Mouse (Mus musculus) thymus, postnatal 14 days (tissue): Measurements from ENCODE around the gene Olfr464.

Experiments used
- DNase-seq: peaks from one replicate; pipeline ENCODE4 v3.0.0; 2021

Olfr464 gene

DNA sequence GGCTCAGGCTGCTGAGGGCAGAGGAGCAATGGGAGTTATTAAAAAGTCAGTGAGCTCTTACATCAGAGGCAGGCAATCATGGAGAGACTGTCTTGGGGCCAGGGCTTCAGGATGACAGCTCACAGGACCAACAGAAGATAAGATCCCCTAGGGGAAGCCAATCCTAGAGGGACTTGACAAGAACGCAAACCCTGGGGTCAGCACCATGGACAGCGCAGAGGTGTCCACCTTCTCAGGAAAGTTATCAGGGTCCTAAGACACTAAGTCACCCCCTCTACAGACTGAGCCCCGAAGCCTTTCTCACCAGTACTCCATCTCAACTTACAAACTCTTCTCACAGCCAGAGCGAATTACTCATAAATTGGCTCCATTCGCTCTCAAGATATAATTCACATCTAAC is at the start of gene Olfr464:
Olfr464 (minus strand) TSS at position 2 of the 400 bp plus-strand sequence.
- peak; percentile 48 for DNase-seq

DNA sequence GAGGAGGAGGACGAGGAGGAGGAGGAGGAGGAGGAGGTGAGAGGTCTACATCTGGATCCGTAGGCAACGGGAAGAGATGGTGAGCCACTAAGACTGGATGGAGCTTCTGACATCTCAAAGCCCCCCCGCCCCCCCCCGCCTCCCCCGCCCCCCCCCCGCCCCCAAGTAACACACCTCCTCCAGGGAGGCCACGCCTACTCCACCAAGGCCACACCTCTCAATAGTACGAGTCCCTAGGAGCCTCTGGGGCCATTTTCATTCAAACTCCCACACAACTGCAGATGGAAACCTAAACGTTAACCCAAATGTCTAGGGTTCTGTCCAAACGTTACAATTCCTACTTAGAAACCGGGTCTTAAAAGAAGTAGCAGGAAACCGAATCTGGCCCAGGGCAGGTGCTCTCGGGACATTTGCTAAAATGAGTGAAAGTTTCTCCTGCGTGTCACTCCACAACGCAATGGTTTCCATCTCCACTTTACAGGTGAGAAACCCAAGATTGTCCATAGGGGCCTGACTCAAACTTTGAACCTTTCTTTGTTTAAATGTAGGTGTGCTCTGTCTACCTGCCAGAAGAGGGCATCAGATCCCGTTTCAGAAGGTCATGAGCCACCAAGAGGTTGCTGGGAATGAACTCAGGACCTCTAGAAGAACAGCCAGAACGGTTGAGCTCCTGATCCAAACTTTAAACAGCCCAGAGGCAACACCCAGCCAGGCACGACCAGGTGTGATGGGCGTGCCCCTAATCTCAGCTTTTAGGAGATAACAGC is 47.8 kb upstream of the Olfr464 start:
- peak; percentile 39 for DNase-seq

DNA sequence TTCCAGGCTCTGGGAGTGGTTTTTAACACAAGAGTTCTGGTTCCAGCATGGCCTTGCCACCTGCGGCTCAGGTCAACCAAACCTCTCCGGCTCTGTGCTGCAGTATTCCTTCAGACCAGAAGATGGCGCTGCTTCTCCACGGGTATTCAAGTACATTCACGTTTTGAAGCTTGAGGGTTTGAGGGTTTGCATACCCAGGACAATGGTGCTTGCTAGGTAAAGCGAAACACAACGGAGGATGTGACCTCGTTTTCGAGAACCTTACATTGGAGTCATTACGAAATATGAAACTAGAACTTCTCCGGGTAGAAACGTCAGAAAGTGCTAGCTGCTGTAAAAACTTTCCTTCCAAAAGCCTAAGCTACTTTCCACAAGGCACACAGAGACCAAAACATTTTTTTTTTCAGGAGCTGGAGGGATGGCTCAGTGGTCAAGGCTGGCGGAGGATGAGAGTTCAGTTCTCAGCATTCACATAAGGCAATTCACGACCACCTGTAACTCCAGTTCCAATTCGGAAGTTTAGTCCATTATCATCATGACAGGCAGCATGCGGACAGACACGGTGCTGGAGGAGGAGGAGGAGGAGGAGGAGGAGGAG is 47.0 kb upstream of the Olfr464 start:
- peak; percentile 90 for DNase-seq

DNA sequence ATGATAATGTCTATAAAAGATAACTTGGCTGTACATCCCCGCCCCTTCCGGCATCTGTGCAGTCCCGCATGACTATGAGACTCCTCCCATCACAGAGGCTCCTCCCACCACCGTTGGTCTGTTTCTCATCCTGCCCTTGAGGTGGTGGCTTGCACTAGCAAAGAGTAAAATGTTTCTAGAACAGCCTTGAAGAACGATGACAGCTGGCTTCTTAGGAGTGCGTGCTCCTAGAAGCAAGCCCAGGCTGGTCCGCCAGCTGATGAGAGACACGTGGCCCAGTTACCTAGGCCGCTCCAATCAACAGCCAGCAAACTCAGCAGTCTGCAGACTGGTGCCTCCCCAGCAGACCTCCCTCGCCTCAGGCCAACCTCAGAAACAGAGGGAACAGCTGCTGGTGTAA is 45.4 kb upstream of the Olfr464 start:
- DNase-seq = peak; percentile 28

DNA sequence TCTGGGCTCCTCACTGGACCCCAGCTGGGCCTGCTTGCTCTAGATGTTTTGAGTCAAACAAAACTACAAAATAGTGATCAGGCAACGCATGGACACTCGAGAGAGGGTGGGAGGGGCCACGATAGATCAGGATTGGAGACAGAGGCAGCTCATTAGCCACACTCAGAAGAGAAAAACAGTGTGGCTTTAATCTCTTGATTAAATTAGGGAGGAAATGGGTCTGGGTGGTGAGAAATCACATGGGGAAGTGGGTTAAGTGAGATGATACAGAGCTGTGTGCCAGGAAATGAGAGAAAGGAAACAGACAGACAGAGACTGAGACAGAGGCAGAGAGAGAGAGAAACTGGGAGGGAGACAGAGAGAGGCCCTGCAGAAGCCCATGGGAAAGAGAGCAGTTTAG is 44.5 kb upstream of the Olfr464 start:
- DNase-seq = no peak

DNA sequence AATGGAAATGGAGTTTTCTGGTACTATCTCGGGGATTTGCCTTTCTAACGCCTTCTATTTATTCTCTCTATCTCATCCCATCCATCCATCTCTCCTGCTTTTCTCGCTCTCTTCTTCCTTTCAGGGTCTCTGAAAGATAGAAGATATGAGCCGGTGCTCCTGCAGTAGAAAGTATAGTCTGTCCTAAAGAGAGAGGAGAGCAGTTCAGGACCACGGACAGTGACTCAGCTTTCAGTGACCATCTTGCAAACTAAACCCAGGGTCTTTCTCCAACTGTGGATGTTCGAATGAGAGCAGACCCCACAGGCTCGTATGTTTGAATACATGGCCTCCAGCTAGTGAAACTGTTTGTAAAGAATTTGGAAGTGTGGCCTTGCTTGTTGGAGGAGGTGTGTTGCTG is 36.3 kb upstream of the Olfr464 start:
- no peak for DNase-seq

DNA sequence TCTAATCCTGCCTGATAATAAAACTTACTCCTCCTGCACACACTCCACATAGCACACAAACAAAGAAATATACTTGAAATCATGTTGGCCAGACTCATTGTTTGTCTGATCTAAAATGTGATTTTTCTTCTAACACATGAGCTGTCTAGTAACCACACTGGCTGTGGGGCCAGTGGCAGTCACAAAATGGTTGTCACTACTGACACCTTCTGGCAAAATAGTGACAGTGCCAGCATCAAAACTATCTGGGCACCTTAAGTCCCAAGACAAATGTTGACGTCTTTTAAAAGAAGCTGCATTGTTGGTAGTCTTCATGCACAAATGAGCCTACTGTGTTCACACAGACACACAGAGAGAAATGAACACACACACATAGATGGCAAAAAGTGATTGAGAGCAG is 34.4 kb upstream of the Olfr464 start:
- peak; percentile 12 for DNase-seq

DNA sequence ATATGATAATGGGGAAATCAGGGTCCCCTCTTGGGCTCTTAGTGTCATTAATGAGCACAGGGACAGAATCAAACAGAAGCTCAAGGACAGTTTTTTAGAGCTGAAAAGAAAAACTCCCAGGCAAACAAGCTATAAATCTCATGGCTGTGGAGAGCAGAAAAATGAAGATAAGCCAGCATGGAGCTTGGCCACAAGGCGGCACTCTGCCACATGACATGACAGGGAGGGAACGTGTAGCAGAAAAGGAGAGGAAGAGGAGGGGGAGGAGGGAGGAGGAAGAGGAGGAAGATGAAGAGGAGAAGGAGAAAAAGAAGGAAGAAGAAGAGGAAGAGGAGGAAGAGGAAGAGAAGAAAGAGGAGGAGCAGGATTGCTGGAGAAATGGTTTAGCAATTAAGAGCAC is 29.2 kb upstream of the Olfr464 start:
- no peak for DNase-seq

DNA sequence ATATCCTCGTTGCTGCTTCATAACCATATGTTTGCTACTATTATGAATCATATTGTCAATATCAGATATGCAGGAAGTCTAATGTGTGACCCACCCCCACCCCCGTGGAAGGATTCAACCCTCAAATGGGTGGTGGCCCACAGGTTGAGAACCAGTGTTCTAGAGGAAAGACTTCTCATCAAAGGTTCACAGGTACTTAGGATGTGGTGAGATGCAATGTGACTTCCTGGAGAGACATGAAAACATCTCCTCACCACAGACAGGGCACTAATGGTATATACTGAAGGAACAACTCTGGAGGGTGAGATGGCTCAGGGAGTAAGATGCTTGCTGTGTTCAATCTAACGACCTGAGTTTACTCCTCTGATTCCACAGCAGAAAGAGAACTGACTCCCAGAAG is 14.7 kb upstream of the Olfr464 start:
- peak; percentile 11 for DNase-seq

DNA sequence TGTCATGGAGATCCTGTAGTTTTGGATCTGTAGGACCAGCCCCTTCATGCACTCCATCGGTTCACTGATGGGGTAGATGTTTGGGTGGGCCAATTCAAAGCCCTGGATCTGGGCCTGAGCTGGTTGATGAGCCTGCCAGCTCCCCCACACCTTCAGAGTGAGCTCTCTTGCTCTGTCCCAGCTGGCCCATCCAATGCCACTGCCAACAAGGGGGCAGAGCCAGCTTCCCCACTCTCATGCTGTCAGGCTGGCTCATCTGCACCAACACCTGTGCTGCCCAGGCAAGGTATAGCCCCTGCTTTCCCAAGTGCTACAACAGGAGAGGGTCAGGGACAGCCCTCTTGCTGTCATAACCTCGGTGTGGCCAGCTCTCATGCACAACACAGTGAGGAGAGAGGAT is 13.0 kb upstream of the Olfr464 start:
- DNase-seq = no peak

DNA sequence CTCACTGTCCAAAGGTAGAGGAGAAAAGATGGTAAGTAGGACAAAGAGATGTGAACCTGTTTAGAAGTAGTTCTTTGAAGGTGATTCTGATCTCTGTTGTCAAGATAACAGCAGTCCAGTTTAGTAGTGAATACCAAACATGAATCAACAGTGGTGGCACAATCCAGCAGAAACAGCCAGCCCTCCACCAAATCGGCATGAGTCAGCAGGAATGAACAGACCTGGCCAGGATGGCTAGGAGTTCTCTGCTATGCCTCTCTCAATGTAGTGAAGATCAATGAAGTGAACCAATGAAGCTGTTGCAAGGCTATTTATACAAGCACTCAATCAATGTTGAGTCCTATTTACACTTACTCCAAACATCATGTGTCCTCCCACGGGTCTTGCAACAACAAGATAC is 9.6 kb upstream of the Olfr464 start:
- DNase-seq = no peak

DNA sequence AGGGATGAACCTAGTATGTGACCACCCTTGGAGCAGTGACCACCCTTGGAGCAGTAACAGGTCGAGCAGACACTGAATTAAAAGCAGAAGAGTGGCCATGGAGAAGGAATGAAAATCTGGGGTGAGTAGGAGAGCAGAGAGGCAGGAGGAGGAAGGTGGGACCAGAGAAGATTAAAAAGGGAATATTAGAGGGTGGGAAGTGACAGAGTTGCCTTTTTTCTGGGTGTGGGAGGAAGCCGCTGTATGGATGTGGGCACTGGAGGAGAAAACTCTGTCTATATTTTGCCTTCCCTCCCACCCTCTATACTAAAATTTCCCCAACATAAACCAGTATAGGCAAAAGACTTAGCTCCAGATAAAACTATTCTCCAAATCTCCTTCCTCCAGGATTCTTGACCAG is 466 bp downstream of the Olfr464 start:
- DNase-seq = no peak

DNA sequence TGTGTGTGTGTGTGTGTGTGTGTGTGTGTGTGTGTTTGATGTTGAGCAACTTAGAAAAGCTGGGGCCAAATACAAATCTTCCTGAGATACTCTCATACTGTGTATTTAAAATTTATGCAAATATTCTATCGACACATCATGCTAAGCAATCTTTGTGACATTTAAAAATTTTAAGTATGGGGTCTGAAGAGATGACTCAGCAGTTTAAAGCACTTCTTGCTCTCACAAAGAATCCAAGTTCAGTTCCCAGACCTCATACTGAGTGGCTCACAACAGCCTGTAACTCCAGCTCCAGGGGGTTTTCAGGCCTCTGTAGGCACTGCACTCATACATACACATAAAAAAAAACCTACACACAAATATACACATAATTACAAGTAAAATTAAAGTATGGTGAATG is 4.8 kb downstream of the Olfr464 start:
- DNase-seq = no peak

DNA sequence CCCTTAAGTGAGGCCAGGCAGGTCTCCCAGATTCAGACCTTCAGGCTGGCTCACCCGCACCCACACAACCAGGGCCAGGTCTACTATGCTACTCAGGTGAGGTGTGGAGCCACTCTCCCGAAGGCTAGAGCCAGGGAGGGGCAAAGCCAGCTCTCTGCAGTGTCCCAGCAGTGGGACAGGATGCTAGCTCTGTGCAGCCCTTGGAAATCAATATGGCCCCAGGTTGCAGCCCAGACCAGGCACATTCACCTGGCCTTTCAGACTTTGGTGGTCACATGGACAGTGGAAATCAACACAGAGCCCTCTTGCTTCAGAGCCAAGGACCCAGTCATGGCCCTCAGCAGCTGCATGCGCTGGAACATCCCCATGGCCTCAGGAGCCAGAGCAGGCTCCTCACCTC is 16.4 kb downstream of the Olfr464 start:
- DNase-seq = no peak

DNA sequence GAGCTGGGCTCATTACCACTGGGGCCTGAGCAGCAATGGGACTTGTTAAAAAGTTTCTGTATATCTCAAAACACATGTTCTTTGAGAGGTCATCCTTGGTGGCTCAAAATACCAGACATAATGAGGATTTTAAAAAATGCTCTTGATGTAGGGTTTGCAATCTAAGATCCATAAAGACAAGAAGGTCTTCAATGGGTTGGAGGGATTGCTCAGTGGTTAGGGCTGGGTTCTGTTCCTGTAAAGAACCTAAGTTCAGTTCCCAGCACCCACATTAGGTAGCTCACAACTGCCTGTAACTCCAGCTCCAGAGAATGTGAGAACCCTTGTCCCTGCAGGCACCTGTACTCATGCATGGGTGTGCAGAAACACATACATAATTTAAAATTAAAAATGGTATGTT is 23.5 kb downstream of the Olfr464 start, which contains the start of gene Olfr463:
Olfr463 (minus strand) TSS at position 101 of the 400 bp plus-strand sequence.
- DNase-seq = no peak

DNA sequence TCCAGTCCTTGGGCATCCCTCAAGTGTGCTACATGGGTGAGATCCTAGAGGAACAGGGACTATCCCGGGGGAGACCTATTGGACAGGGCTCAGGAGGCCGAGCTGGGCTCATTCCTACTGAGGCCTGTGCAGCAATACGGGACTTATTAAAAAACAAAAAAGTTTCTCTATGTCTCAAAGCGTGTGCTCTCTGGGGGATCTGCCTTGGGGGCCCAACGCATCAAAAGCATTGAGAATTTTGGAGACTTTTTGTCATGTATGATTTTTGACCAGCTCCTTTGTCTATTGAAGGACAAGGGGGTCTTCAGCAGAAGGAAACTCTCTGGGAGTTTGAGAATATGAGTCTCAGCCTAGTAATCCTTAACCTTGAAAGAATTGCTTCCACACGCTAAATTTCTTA is 28.6 kb downstream of the Olfr464 start, which contains the start of gene Olfr462:
Olfr462 (minus strand) TSS at position 101 of the 400 bp plus-strand sequence.
- no peak for DNase-seq

DNA sequence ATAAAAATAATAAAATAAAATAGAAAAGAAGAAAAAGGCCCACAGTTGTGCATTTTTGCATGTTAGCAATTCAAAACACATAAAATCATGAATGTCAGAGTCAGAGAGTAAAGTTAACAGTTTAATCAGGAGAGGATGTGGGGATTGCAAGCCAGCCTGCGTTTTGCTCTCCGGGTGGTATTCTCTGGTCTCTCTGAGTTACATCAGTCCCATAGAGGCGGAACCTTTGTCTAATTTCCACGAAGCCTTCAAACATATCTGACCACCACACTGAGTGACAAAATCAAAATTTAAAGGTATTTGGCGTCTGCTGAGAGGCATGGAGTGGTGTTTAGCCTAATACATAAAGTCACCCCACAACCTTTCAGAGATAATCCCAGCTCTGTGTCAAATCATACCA is 35.9 kb downstream of the Olfr464 start:
- DNase-seq = no peak

DNA sequence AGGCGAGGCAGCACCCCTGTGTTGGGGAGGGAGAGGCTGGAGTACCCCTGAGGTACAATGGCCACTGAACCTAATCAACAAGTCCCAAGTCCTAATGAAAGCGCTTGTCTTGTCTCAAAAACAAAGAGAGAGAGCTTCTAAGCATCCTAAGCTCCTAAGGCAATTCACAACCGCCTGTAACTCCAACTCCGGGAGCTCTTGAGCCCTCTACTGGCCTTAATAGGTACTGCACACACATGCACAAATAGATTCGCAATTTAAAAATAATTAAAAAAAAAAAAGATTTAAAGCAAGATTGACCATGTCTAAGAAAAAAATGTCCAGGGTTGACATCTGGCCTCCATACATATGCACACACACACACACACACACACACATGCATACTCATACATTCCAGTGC is 37.3 kb downstream of the Olfr464 start:
- no peak for DNase-seq

DNA sequence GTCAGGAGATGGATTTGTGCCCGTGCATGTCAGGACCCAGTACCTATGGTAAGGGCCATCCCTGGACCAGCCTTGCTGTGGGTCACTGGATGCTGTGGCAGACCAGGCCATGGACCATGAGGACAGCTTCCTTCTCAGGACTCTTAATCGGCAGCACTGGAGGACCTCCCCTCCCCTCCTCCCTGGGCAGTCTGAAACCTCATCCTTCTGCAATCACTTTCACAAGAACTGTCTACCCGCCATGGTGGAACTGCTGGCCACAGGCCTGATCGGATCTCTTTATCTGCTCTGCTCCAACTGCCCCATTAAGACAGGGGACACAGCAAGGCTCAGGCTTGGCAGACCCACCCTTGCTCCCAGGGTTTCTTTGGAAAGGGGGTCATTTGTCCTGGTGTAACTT is 39.1 kb downstream of the Olfr464 start:
- no peak for DNase-seq

DNA sequence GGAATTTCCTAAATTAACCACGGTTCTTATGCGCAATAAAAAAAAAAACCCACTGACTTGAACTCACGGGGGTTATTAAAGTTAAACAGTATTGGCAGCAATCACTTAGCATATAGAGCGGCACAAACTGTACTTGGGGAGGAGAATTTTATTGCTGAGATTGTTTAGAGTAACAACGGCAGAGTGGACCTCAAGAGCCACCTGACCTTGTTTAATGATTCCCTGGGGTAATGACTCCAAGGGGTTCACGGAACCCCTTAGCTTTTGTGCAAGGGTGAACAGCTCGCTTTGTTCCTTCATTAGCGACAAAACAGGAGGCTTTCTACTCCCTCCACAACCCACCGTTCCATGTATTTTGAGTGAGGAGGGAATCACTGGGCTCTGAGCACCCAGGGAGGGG is 40.9 kb downstream of the Olfr464 start:
- DNase-seq = no peak

DNA sequence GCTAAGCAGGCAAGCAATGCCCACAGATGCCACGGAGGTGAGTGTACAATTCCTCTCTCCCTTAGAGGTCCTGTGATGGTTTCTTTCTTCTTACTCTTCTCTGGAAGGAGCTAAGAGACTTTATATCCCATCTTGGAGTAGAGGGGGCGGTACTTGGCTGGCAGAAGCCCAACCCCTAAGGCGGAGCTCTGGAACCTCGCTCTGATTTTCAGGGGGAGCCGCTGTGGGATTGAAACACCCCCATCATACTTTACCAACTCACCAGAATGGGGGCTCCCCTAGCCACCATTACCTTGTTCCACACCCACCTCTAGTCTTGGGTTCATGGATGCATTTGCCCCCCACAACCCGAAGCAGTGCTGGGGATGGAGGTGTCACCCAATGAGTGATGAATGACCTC is 45.3 kb downstream of the Olfr464 start, which contains the start of gene Epx:
Epx (minus strand) TSS at position 101 of the 400 bp plus-strand sequence.
- no peak for DNase-seq

DNA sequence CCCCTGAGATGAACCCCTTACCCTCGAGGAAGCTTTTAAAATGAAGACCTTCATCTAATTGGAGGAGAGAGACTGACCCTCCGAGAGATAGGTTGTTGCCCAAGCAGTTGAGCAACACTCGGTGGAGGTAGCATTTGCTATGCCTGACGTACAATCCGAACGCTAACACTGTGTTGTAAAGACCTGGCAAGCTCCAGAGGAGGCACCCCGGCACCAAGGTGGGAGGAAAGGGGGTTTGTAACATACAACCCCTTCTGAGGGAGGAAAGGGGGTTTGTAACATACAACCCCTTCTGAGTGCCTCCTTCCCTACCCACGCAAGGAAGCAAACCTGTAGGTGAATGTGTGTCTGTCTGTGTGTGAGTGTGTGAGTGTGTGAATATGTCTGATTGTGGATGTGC is 49.0 kb downstream of the Olfr464 start:
- no peak for DNase-seq

DNA sequence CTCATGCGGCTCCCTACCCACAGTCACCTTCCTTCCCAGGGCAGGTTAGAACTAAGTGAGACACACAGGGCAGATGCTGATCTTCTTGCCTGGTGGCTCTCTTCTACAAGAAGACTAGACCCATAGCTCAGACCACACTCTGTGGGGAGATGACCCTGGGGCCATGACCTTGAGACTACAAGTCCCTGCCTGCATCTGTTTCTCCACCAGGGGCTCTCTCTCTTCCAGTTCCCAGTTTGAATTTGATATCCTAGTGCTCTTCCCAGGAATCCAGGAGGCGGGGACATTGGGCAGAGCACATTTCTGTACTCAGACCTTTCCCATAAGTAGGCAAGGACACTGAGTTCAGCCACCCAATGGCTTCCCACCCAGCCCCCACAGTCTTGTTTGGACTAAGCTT is 50.7 kb downstream of the Olfr464 start:
- DNase-seq = no peak

DNA sequence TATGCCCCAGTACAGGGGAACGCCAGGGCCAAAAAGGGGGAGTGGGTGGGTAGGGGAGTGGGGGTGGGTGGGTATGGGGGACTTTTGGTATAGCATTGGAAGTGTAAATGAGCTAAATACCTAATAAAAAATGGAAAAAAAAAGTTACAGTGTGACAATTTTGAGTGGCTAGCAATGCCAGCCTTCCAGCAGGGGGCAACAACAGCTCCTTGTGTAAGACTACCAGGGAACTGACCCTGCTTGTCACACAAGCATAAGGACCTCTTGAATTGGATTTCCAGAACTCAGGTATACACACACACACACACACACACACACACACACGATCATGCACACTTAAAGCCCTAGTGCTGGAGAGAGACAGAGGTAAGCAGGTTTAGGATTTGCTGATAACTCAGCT is 53.9 kb downstream of the Olfr464 start:
- peak; percentile 37 for DNase-seq
